Mouse (Mus musculus): ENCODE data around the gene Samhd1. TPM values are rescaled to one million over a fixed set of nuclear protein-coding genes. Genes with fewer than 3 reads are reported as not detected.

Samhd1 gene
- polyA plus RNA-seq, 1 experiment from 2014 or later = 22.7 TPM

- no peak overlapping the region for H3K9ac ChIP-seq
- H3K27ac ChIP-seq (replicated peaks) = no peak overlapping the region
- H3K27me3 ChIP-seq = no peaks in the 10 kb centered on the region
- H3K36me3 ChIP-seq = peaks cover 47% of the 10 kb centered on the region
- no peaks in the 10 kb centered on the region for H3K9me3 ChIP-seq (replicated peaks)
- H3K4me2 ChIP-seq (replicated peaks) = no peak overlapping the region
- WGBS = 83% methylated on average over 1 of the region's 1 CpGs
- no peak overlapping the region for H3K4me3 ChIP-seq (replicated peaks)
- no peaks in the 10 kb centered on the region for H3K4me1 ChIP-seq
- no peak for ATAC-seq (ENCODE audit: insufficient number of reproducible peaks, low FRiP score, low TSS enrichment, low read depth)
Observed at GRCm38 (mm10) chr2:157156079-157156478, 21.0 kb upstream of the Samhd1 start.

- Histone ChIP-seq H3K4me2 (replicated peaks) (no peak overlapping the region), H3K27ac (replicated peaks) (no peak overlapping the region), H3K4me3 (replicated peaks) (no peak overlapping the region), H3K27me3 (no peaks in the 10 kb centered on the region), H3K4me1 (no peaks in the 10 kb centered on the region), H3K9me3 (replicated peaks) (no peaks in the 10 kb centered on the region), H3K9ac (no peak overlapping the region), H3K36me3 (peaks cover 49% of the 10 kb centered on the region)
- no peak for ATAC-seq (ENCODE audit: insufficient number of reproducible peaks, low FRiP score, low TSS enrichment, low read depth)
- 88% methylated on average over 2 of the region's 2 CpGs for WGBS
Observed at GRCm38 (mm10) chr2:157153235-157153634, 18.2 kb upstream of the Samhd1 start.

DNA sequence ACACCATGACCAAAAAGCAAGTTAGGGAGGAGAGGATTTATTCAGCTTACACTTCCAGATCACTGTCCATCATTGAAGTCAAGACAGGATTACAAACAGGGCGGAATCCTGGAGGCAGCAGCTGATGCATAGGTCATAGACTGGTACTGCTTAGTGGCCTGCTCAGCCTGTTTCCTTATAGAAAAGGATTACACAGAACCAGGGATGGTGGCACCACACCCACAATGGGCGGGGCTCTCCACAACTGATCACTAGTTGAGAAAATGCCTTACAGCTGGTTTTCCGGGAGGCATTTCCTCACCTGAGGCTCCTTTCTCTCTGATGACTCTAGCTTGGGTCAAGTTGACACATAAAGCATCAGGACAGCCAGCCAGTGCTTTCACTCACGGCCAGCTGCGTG lies 13.4 kb upstream of the Samhd1 start:
- H3K27me3 ChIP-seq = no peaks in the 10 kb centered on the region

GRCm38 (mm10) chr2:157147397-157148020 lies 12.4 kb upstream of the Samhd1 start:
- Histone ChIP-seq H3K27me3 (no peaks in the 10 kb centered on the region), H3K27ac (replicated peaks) (no peak overlapping the region), H3K9me3 (replicated peaks) (no peaks in the 10 kb centered on the region), H3K4me2 (replicated peaks) (no peak overlapping the region), H3K36me3 (peaks cover 45% of the 10 kb centered on the region), H3K9ac (no peak overlapping the region), H3K4me1 (no peaks in the 10 kb centered on the region), H3K4me3 (replicated peaks) (no peak overlapping the region)
- WGBS = 88% methylated on average over 9 of the region's 9 CpGs
- no peak for ATAC-seq (ENCODE audit: insufficient number of reproducible peaks, low FRiP score, low TSS enrichment, low read depth)

More for the DNA sequence above, 13.4 kb upstream of the Samhd1 start:
- H3K36me3 ChIP-seq = peaks cover 50% of the 10 kb centered on the region
- whole genome bisulfite sequencing = 92% methylated on average over 5 of the region's 5 CpGs
- H3K4me2 ChIP-seq (replicated peaks) = no peak overlapping the region
- ATAC-seq (ENCODE audit: insufficient number of reproducible peaks, low FRiP score, low TSS enrichment, low read depth) = no peak
- no peaks in the 10 kb centered on the region for H3K9me3 ChIP-seq (replicated peaks)
- H3K27ac ChIP-seq (replicated peaks) = no peak overlapping the region
- H3K4me3 ChIP-seq (replicated peaks) = no peak overlapping the region
- H3K9ac ChIP-seq = no peak overlapping the region
- H3K4me1 ChIP-seq = no peaks in the 10 kb centered on the region

GRCm38 (mm10) chr2:157145173-157145572 lies 10.1 kb upstream of the Samhd1 start:
- Histone ChIP-seq H3K9me3 (replicated peaks) (no peaks in the 10 kb centered on the region), H3K36me3 (peaks cover 34% of the 10 kb centered on the region), H3K4me3 (replicated peaks) (no peak overlapping the region), H3K4me1 (no peaks in the 10 kb centered on the region), H3K9ac (no peak overlapping the region), H3K27me3 (no peaks in the 10 kb centered on the region), H3K27ac (replicated peaks) (no peak overlapping the region), H3K4me2 (replicated peaks) (no peak overlapping the region)
- 42% methylated on average over 1 of the region's 1 CpGs for WGBS
- no peak for ATAC-seq (ENCODE audit: insufficient number of reproducible peaks, low FRiP score, low TSS enrichment, low read depth)

- H3K4me3 ChIP-seq (replicated peaks) = no peak overlapping the region
- 71% methylated on average over 5 of the region's 5 CpGs for WGBS
- H3K27me3 ChIP-seq = no peaks in the 10 kb centered on the region
- no peak for ATAC-seq (ENCODE audit: insufficient number of reproducible peaks, low FRiP score, low TSS enrichment, low read depth)
- H3K9me3 ChIP-seq (replicated peaks) = no peaks in the 10 kb centered on the region
- no peaks in the 10 kb centered on the region for H3K4me1 ChIP-seq
- H3K9ac ChIP-seq = no peak overlapping the region
- peaks cover 24% of the 10 kb centered on the region for H3K36me3 ChIP-seq
- no peak overlapping the region for H3K27ac ChIP-seq (replicated peaks)
- H3K4me2 ChIP-seq (replicated peaks) = no peak overlapping the region
Observed at GRCm38 (mm10) chr2:157144132-157144531, 9.1 kb upstream of the Samhd1 start.

GRCm38 (mm10) chr2:157141962-157142361 lies 6.9 kb upstream of the Samhd1 start:
- H3K4me1 ChIP-seq = no peaks in the 10 kb centered on the region
- 0 out of 2 replicates have a peak, but pooled peaks cover 9% of the 10 kb centered on the region for H3K36me3 ChIP-seq
- H3K9me3 ChIP-seq (replicated peaks) = no peaks in the 10 kb centered on the region
- H3K27me3 ChIP-seq = no peaks in the 10 kb centered on the region
- WGBS = 75% methylated on average over 4 of the region's 4 CpGs
- no peak overlapping the region for H3K27ac ChIP-seq (replicated peaks)
- H3K4me2 ChIP-seq (replicated peaks) = no peak overlapping the region
- no peak for ATAC-seq (ENCODE audit: insufficient number of reproducible peaks, low FRiP score, low TSS enrichment, low read depth)
- H3K4me3 ChIP-seq (replicated peaks) = no peak overlapping the region
- no peak overlapping the region for H3K9ac ChIP-seq

- H3K27me3 ChIP-seq = no peaks in the 10 kb centered on the region
- H3K9ac ChIP-seq = no peak overlapping the region
- H3K9me3 ChIP-seq (replicated peaks) = no peaks in the 10 kb centered on the region
- no peak overlapping the region for H3K4me2 ChIP-seq (replicated peaks)
- 0 out of 2 replicates have a peak, but pooled peaks cover 5% of the 10 kb centered on the region for H3K36me3 ChIP-seq
- no peak overlapping the region for H3K27ac ChIP-seq (replicated peaks)
- H3K4me3 ChIP-seq (replicated peaks) = no peak overlapping the region
- no peak for ATAC-seq (ENCODE audit: insufficient number of reproducible peaks, low FRiP score, low TSS enrichment, low read depth)
- WGBS = 80% methylated on average over 5 of the region's 5 CpGs
- H3K4me1 ChIP-seq = peaks cover 3% of the 10 kb centered on the region; the same call in 1 of the 2 replicates
Observed at GRCm38 (mm10) chr2:157139251-157139802, 4.3 kb upstream of the Samhd1 start.

DNA sequence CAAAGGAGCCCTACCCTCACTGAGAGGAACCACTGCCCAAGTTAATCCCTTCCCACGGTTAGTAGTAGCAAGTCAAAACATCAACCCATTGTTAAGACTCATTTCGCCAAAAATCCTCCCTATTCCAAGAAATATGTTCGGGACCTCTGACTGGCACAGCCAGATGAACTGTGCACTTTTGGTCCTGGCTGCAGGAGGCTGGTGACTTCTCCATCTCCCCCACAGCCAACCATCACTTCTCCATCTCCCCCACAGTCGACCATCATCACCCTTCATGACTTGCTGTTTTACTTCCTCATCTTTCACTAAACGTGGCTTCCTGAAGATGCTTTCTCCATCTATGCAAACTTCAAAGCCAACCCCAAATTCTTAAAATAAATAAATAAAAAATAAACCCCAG lies 3.7 kb upstream of the Samhd1 start:
- H3K4me2 ChIP-seq (replicated peaks) = no peak overlapping the region
- H3K4me1 ChIP-seq = peaks cover 7% of the 10 kb centered on the region
- no peak overlapping the region for H3K9ac ChIP-seq
- H3K36me3 ChIP-seq = no peaks in the 10 kb centered on the region
- no peaks in the 10 kb centered on the region for H3K9me3 ChIP-seq (replicated peaks)
- no peak overlapping the region for H3K4me3 ChIP-seq (replicated peaks)
- no peak for ATAC-seq (ENCODE audit: insufficient number of reproducible peaks, low FRiP score, low TSS enrichment, low read depth)
- H3K27me3 ChIP-seq = no peaks in the 10 kb centered on the region
- whole genome bisulfite sequencing = 83% methylated on average over 5 of the region's 5 CpGs
- no peak overlapping the region for H3K27ac ChIP-seq (replicated peaks)

DNA sequence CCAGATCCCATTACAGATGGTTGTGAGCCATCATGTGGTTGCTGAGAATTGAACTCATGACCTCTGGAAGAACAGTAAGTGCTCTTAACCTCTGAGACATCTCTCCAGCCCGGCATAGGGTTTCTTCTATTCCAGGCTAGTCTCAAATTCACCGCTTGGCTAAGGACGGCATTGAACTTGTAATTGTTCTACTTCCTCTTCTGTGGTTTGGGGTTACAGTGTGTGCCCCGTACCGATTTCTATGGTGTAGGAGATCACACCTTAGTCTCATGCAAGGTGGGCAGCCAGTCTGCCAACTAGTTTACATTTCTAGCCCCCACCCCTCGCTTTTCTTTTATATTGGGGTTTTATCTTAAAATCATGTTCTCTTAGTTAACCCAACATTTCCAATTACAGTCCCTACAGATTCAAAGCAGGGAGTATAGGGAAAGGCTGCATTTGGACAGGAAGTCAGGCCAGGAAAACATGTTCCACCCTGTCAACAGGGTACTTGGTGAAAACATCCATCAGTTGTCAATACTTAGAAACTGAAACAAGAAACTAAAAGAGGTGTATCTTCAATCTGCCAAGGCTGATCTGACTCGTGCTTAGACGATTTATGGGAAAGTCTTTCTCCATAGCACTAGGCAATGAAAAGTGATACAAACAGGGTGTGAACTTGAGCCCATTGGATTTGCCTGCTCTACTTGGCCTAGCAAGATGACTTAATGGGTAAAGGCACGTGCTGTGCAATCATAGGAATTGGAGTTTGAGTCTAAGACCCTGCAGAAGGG lies 3.1 kb upstream of the Samhd1 start:
- no peak for ATAC-seq (ENCODE audit: insufficient number of reproducible peaks, low FRiP score, low TSS enrichment, low read depth)
- H3K9me3 ChIP-seq (replicated peaks) = no peaks in the 10 kb centered on the region
- H3K4me2 ChIP-seq (replicated peaks) = no peak overlapping the region
- H3K9ac ChIP-seq = no peak overlapping the region
- 83% methylated on average over 9 of the region's 9 CpGs for WGBS
- no peaks in the 10 kb centered on the region for H3K27me3 ChIP-seq
- H3K4me1 ChIP-seq = peaks cover 10% of the 10 kb centered on the region
- H3K27ac ChIP-seq (replicated peaks) = no peak overlapping the region
- H3K36me3 ChIP-seq = no peaks in the 10 kb centered on the region
- no peak overlapping the region for H3K4me3 ChIP-seq (replicated peaks)

GRCm38 (mm10) chr2:157136646-157137045 lies 1.6 kb upstream of the Samhd1 start:
- Histone ChIP-seq H3K4me2 (replicated peaks) (no peak overlapping the region), H3K27ac (replicated peaks) (peak overlapping the region; percentile 7; the same call in 1 of the 2 replicates), H3K4me3 (replicated peaks) (no peak overlapping the region), H3K36me3 (no peaks in the 10 kb centered on the region), H3K4me1 (peaks cover 10% of the 10 kb centered on the region), H3K9me3 (replicated peaks) (no peaks in the 10 kb centered on the region), H3K9ac (no peak overlapping the region), H3K27me3 (no peaks in the 10 kb centered on the region)
- no peak for ATAC-seq (ENCODE audit: insufficient number of reproducible peaks, low FRiP score, low TSS enrichment, low read depth)
- 57% methylated on average over 2 of the region's 2 CpGs for WGBS
